8 mouse cellular contexts compared by ENCODE assay signal in genomic region chr9:107335909-107336308, GRCm38 (mm10). TPM values are rescaled to one million over a fixed set of nuclear protein-coding genes. Genes with fewer than 3 reads are reported as not detected.
A peak's percentile ranks its signal among the peaks of the same experiment; 100 is the strongest.
DNase-seq lines count a peak whose midpoint lies in the region; ATAC-seq and TF ChIP-seq lines count a peak whose summit lies in the region.

No protein-coding gene starts in this region.

- peaks cover 38% of the 10 kb centered on the region for H3K4me1 ChIP-seq in midbrain, embryonic 10.5 days
- peaks cover 35% of the 10 kb centered on the region for H3K4me1 ChIP-seq in midbrain, embryonic 13.5 days (replicated peaks)
- H3K4me1 ChIP-seq in neural tube, embryonic 11.5 days (ENCODE audit: control insufficient read depth, insufficient read depth, low read length), result peaks cover 12% of the 10 kb centered on the region; the same call in 1 of the 2 replicates

- H3K27ac ChIP-seq in midbrain, embryonic 10.5 days (replicated peaks), result no peak overlapping the region
- H3K27ac ChIP-seq in midbrain, embryonic 13.5 days, result no peak overlapping the region
- no peak overlapping the region for H3K27ac ChIP-seq in left cerebral cortex, adult 2 months
- no peak overlapping the region for H3K27ac ChIP-seq in neural tube, embryonic 11.5 days (ENCODE audit: low read depth, low read length)

- no peak for ATAC-seq in midbrain, embryonic 13.5 days
- ATAC-seq in neural tube, embryonic 11.5 days (ENCODE audit: insufficient read depth, low FRiP score, low TSS enrichment), result no peak

- no peak overlapping the region for H3K4me3 ChIP-seq in midbrain, embryonic 10.5 days
- H3K4me3 ChIP-seq in midbrain, embryonic 13.5 days (replicated peaks), result no peak overlapping the region
- no peak overlapping the region for H3K4me3 ChIP-seq in left cerebral cortex, adult 2 months
- no peak overlapping the region for H3K4me3 ChIP-seq in neural tube, embryonic 11.5 days (ENCODE audit: low read depth, low read length)

- H3K9me3 ChIP-seq in midbrain, embryonic 10.5 days (replicated peaks), result no peaks in the 10 kb centered on the region
- no peaks in the 10 kb centered on the region for H3K9me3 ChIP-seq in midbrain, embryonic 13.5 days
- no peaks in the 10 kb centered on the region for H3K9me3 ChIP-seq in neural tube, embryonic 11.5 days (ENCODE audit: control insufficient read depth, low read length)

- 19% methylated on average over 5 of the region's 5 CpGs for WGBS in midbrain, embryonic 10.5 days
- WGBS in midbrain, embryonic 13.5 days, result 8% methylated on average over 5 of the region's 5 CpGs
- 18% methylated on average over 5 of the region's 5 CpGs for WGBS in neural tube, embryonic 11.5 days

- intact Hi-C loops in left cerebral cortex, adult 2 months (cut with DNase I), result loop anchor here (1.0 to 5.0 kb wide), 3 partner anchors 42 to 444 kb away; partner anchors contain the start of gene Manf

- H3K36me3 ChIP-seq in midbrain, embryonic 10.5 days, result peaks cover 21% of the 10 kb centered on the region
- peaks cover 23% of the 10 kb centered on the region for H3K36me3 ChIP-seq in midbrain, embryonic 13.5 days
- no peaks in the 10 kb centered on the region for H3K36me3 ChIP-seq in neural tube, embryonic 11.5 days (ENCODE audit: control insufficient read depth, insufficient read depth, low read length)

- TF ChIP-seq CTCF in left cerebral cortex, adult 2 months (IDR thresholded peaks at IDR 0.05), result peak; percentile 96

- DNase-seq in midbrain, embryonic 10.5 days (ENCODE audit: low spot score), result peak; percentile 64
- peak; percentile 78 for DNase-seq in adipocyte (ENCODE audit: low spot score)
- peak; percentile 52 to 75 for DNase-seq in cerebellum, postnatal 4 days (ENCODE audit: low spot score in 2 of 2)
- DNase-seq in heart, adult 9 months (ENCODE audit: low spot score in 2 of 2), result peak; percentile 51 to 80
- peak; percentile 60 to 74 for DNase-seq in left cerebral cortex, adult 2 months (ENCODE audit: extremely low spot score in 1 of 2, low spot score in 2 of 2)
- DNase-seq in neural tube, embryonic 11.5 days (ENCODE audit: low spot score), result peak; percentile 71
- peak; percentile 39 to 69 for DNase-seq in thymus, postnatal 10 days (ENCODE audit: low spot score in 2 of 2)

- no peak overlapping the region for H3K4me2 ChIP-seq in midbrain, embryonic 13.5 days (replicated peaks)
- H3K4me2 ChIP-seq in neural tube, embryonic 11.5 days (ENCODE audit: low read depth), result no peak overlapping the region

- no peak overlapping the region for H3K9ac ChIP-seq in midbrain, embryonic 13.5 days (replicated peaks)
- H3K9ac ChIP-seq in neural tube, embryonic 11.5 days (ENCODE audit: low read length), result no peak overlapping the region

- H3K27me3 ChIP-seq in midbrain, embryonic 10.5 days (ENCODE audit: low read depth, poor library complexity, severe bottlenecking), result peaks cover under 1% of the 10 kb centered on the region; the same call in 1 of the 2 replicates
- no peaks in the 10 kb centered on the region for H3K27me3 ChIP-seq in midbrain, embryonic 13.5 days
- no peaks in the 10 kb centered on the region for H3K27me3 ChIP-seq in neural tube, embryonic 11.5 days (ENCODE audit: control insufficient read depth, insufficient read depth, low read length)

RNA-seq across cellular contexts. Expression of gene Hemk1, which starts 2.2 kb away (rescaled TPM):
- polyA plus RNA-seq in midbrain, embryonic 10.5 days (2016; fragmentation: Nextera tagmentation; extraction: Ambion mirVana), result 13.5 and 15.2 TPM in 2 replicates
- 17.5 and 18.1 TPM in 2 replicates for polyA plus RNA-seq in midbrain, embryonic 13.5 days (2015; fragmentation: Nextera tagmentation; extraction: Ambion mirVana)
- total RNA-seq in left cerebral cortex, adult 2 months (2021), result 10 to 100 TPM; 18.6 to 21.5 TPM
- polyA plus RNA-seq in neural tube, embryonic 11.5 days (2014; fragmentation: Nextera tagmentation; extraction: Ambion mirVana), result 11.1 and 12.4 TPM in 2 replicates

RNA-seq across cellular contexts. Expression of gene 6430571L13Rik, which starts 4.5 kb away (rescaled TPM):
- 1.8 and 2.5 TPM in 2 replicates for polyA plus RNA-seq in midbrain, embryonic 10.5 days (2016; fragmentation: Nextera tagmentation; extraction: Ambion mirVana)
- 6.4 and 8.2 TPM in 2 replicates for polyA plus RNA-seq in midbrain, embryonic 13.5 days (2015; fragmentation: Nextera tagmentation; extraction: Ambion mirVana)
- 1 to 10 TPM; 4.3 to 4.4 TPM for total RNA-seq in left cerebral cortex, adult 2 months (2021)
- polyA plus RNA-seq in neural tube, embryonic 11.5 days (2014; fragmentation: Nextera tagmentation; extraction: Ambion mirVana), result 1.4 and 2.0 TPM in 2 replicates

RNA-seq across cellular contexts. Expression of gene Cish, which starts 40.1 kb away (rescaled TPM):
- 7.3 and 7.5 TPM in 2 replicates for polyA plus RNA-seq in midbrain, embryonic 10.5 days (2016; fragmentation: Nextera tagmentation; extraction: Ambion mirVana)
- polyA plus RNA-seq in midbrain, embryonic 13.5 days (2015; fragmentation: Nextera tagmentation; extraction: Ambion mirVana), result 6.3 and 6.6 TPM in 2 replicates
- total RNA-seq in left cerebral cortex, adult 2 months (2021), result 10 to 100 TPM in 1 of 2 experiments, 1 to 10 TPM in 1; 9.6 to 10.7 TPM
- polyA plus RNA-seq in neural tube, embryonic 11.5 days (2014; fragmentation: Nextera tagmentation; extraction: Ambion mirVana), result 5.1 and 6.4 TPM in 2 replicates

RNA-seq across cellular contexts. Expression of gene Mapkapk3, which starts 46.2 kb away (rescaled TPM):
- polyA plus RNA-seq in midbrain, embryonic 10.5 days (2016; fragmentation: Nextera tagmentation; extraction: Ambion mirVana), result 3.9 and 4.9 TPM in 2 replicates
- 1.7 and 1.9 TPM in 2 replicates for polyA plus RNA-seq in midbrain, embryonic 13.5 days (2015; fragmentation: Nextera tagmentation; extraction: Ambion mirVana)
- total RNA-seq in left cerebral cortex, adult 2 months (2021), result 1 to 10 TPM; 3.4 to 3.5 TPM
- polyA plus RNA-seq in neural tube, embryonic 11.5 days (2014; fragmentation: Nextera tagmentation; extraction: Ambion mirVana), result 3.6 and 4.8 TPM in 2 replicates
